In the genomic region with DNA sequence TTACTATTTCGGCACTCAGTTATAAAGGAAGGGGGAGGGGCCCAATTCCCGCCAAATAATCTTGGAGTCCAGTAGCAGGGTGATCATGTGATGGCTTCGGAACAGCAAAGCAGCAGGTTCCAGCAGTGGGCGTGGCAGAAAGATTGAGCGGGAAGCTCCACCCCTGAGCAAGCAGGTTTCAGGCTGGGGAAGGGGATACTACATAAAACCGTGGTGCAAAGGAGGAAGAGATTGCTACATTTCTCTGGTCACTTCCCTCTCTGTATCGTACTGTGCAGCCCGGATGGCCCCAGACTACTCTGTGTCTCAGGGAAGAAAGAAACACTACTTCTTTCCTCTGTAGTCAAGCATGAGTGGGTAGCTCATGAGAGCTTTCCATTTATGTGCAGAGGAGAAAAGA, we compare ENCODE assay signal across 7 mouse cellular contexts.
DNase-seq lines count a peak whose midpoint lies in the region; ATAC-seq and TF ChIP-seq lines count a peak whose summit lies in the region.
"Not testable (repeated sequence)": the region's sequence is repeated elsewhere in the genome, so short reads cannot be mapped to it uniquely, and the experiment has no call there.

No protein-coding gene starts in this region.

- not testable (repeated sequence) for H3K36me3 ChIP-seq in liver, embryonic 15.5 days (replicated peaks); macrophage (ENCODE audit: inconsistent target)

- 22% methylated on average over 8 of the region's 8 CpGs for WGBS in liver, embryonic 15.5 days (ENCODE audit: insufficient replicate concordance)
- WGBS in macrophage (ENCODE audit: missing documents), result 9% methylated on average over 5 of the region's 8 CpGs

- H3K4me1 ChIP-seq in bone marrow macrophage, adult 2 months (ENCODE audit: control insufficient read depth, insufficient read depth, low read length), result peaks cover 18% of the 10 kb centered on the region
- H3K4me1 ChIP-seq in liver, embryonic 15.5 days (replicated peaks), result not testable (repeated sequence)

- TF ChIP-seq POLR2A in bone marrow macrophage, adult 2 months (IDR thresholded peaks at IDR 0.05; ENCODE audit: borderline replicate concordance, low read depth, low read length), result not testable (repeated sequence)

- not testable (repeated sequence) for H3K9me3 ChIP-seq in liver, embryonic 15.5 days (replicated peaks)

- not testable (repeated sequence) for H3K4me3 ChIP-seq in bone marrow macrophage, adult 2 months (ENCODE audit: insufficient read depth, low read length); liver, embryonic 15.5 days (replicated peaks); macrophage (ENCODE audit: inconsistent target)

- peak overlapping the region; percentile 65 for H3K27ac ChIP-seq in bone marrow macrophage, adult 2 months (ENCODE audit: insufficient read depth, low read depth, low read length)
- not testable (repeated sequence) for H3K27ac ChIP-seq in liver, embryonic 15.5 days (replicated peaks)
- H3K27ac ChIP-seq in macrophage, result peak overlapping the region; percentile 55

- peak; percentile 97 for DNase-seq in heart, adult 11 months
- peak; percentile 15 for DNase-seq in layer of hippocampus, adult 9-11 months
- DNase-seq in lung, postnatal 25 days (ENCODE audit: low spot score), result peak; percentile 25

- ATAC-seq in liver, embryonic 15.5 days (ENCODE audit: insufficient read depth), result 0 out of 2 replicates have a peak, but pooled peaks have one; percentile 31
- peak; percentile 80; the same call in 1 of the 2 replicates for ATAC-seq in monocyte, adult 5-6 weeks (replicated peaks; ENCODE audit: insufficient number of reproducible peaks, low FRiP score, low TSS enrichment, poor library complexity, severe bottlenecking)

- H3K9ac ChIP-seq in liver, embryonic 15.5 days, result not testable (repeated sequence)

- TF ChIP-seq CTCF in bone marrow macrophage, adult 2 months (IDR thresholded peaks at IDR 0.05; ENCODE audit: low read depth, low read length), result not testable (repeated sequence)

- H3K79me2 ChIP-seq in macrophage (ENCODE audit: inconsistent target), result not testable (repeated sequence)

- H3K4me2 ChIP-seq in liver, embryonic 15.5 days, result not testable (repeated sequence)

- not testable (repeated sequence) for H3K27me3 ChIP-seq in liver, embryonic 15.5 days

Comparison
In these comparisons a context has a peak if more than half of its experiments do, and no peak if none do; other contexts are left out.
1. DNase-seq: peak in every context shown above with its lines; median percentile 97 in heart, adult 11 months; 25 in lung, postnatal 25 days; 15 in layer of hippocampus, adult 9-11 months.